Mouse (Mus musculus) layer of hippocampus, adult 2 months (tissue): ENCODE data around the gene Bptf. TPM values are rescaled to one million over a fixed set of nuclear protein-coding genes. Genes with fewer than 3 reads are reported as not detected.
"Not testable (repeated sequence)": the region's sequence is repeated elsewhere in the genome, so short reads cannot be mapped to it uniquely, and the experiment has no call there.

Experiments used
- DNase-seq, 2 experiments: peaks; one replicate each; pipeline ENCODE4 v3.0.0; 2022; ENCODE audit warnings: low spot score in 2 of 2
- H3K27ac ChIP-seq: fragments of 200-600 bp; 2 replicates; pipeline ENCODE4 v1.8.1; 2022
- H3K4me3 ChIP-seq: fragments of 200-600 bp; 2 replicates; pipeline ENCODE4 v1.8.1; 2022; ENCODE audit warnings: mild to moderate bottlenecking
- CTCF ChIP-seq: fragments of 200-600 bp; conservative IDR thresholded peaks from 2 replicates; pipeline ENCODE4 v1.8.1; 2022; ENCODE audit warnings: antibody characterized with exemption, mild to moderate bottlenecking, moderate library complexity
- total RNA-seq, 2 experiments: library from RNA; stranded (reverse); gene quantifications; 2 replicates each; pipeline ENCODE4 v1.2.3; 2021

Gene Bptf
- total RNA-seq, 2 experiments from 2014 or later, result 69.3 to 76.2 TPM

GRCm38 (mm10) chr11:106999151-106999948, 132.6 kb downstream of the Bptf start, which contains the start of gene Kpna2:
TSS of gene Kpna2 (minus strand) at chr11:106999541.
- H3K4me3 ChIP-seq, result peak within 1 kb of the TSS; percentile 90
- H3K27ac ChIP-seq, result peak within 1 kb of the TSS; percentile 96
- TF ChIP-seq CTCF, result no peak
- peak; percentile 89 to 90 for DNase-seq

DNA sequence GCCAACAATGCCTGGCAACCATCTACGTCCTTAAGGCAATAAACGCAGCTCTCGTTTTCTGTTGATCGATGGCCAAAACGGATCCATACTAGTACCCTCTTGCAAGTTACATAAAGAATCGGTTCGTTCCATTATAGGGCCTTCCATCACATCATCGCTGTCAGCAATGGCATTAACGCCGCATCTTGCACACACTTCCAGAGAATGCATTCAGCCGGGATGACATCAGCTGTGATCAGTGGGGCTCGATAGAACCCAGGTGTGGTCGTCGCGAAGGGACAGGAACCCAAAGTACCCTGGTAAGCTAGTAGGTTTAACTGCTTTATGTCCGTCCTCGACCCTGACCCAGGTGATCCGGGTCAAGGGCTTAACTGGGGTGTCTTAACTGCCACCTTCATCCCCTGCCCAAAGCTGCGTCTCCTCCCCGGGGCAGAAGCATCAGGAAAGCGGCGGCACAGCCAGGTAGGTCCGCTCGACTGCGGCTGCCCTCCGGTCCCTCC, 133.2 kb downstream of the Bptf start:
- TF ChIP-seq CTCF, result no peak
- peak overlapping the region; percentile 64 for H3K27ac ChIP-seq
- H3K4me3 ChIP-seq, result peak overlapping the region; percentile 90
- no peak for DNase-seq

GRCm38 (mm10) chr11:106997976-106998375, 134.0 kb downstream of the Bptf start:
- DNase-seq, result no peak
- TF ChIP-seq CTCF, result no peak

GRCm38 (mm10) chr11:106996492-106996891, 135.4 kb downstream of the Bptf start:
- H3K27ac ChIP-seq, H3K4me3 ChIP-seq, DNase-seq: not testable (repeated sequence)

More at GRCm38 (mm10) chr11:106997976-106998375, 134.0 kb downstream of the Bptf start:
- Histone ChIP-seq H3K4me3 (peak overlapping the region; percentile 90), H3K27ac (no peak overlapping the region)

GRCm38 (mm10) chr11:106994246-106995085, 137.5 kb downstream of the Bptf start:
- TF ChIP-seq CTCF, result no peak
- H3K4me3 ChIP-seq, result no peak overlapping the region
- no peak for DNase-seq
- H3K27ac ChIP-seq, result no peak overlapping the region

DNA sequence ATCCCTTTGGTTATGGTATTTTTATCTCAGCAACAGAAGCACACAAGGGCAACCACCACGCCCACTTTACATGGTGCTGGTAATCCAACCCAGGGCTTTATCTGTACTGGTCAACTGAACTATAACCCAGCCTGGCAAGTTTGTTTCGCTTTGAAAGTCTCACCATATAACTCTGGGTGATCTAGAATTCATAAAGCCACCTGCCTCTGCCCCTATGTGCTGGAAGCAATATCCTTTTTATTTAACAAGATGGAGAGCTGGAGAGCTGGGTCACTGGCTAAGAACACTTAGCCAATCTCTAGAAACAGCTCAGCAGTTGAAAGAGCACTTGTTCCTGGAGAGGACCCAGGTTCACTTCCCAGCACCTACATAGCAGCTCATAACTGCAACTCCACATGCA, 144.5 kb downstream of the Bptf start:
- no peak for TF ChIP-seq CTCF
- H3K4me3 ChIP-seq, result no peak overlapping the region
- no peak for DNase-seq
- no peak overlapping the region for H3K27ac ChIP-seq

- not testable (repeated sequence) for DNase-seq, H3K4me3 ChIP-seq, H3K27ac ChIP-seq
Measured at GRCm38 (mm10) chr11:106985979-106986604, 145.8 kb downstream of the Bptf start.

Other genes starting within 250 kb of the Bptf start
- 10 to 100 TPM; 29.6 to 31.1 TPM for gene Smurf2, start 211.4 kb downstream of the Bptf start, total RNA-seq
- 10 to 100 TPM; 17.7 to 19.1 TPM for gene Kpna2, start 132.6 kb downstream of the Bptf start, total RNA-seq
- 1 to 10 TPM; 3.1 to 3.5 TPM for gene 1810010H24Rik, start 106.4 kb downstream of the Bptf start, total RNA-seq
- 10 to 100 TPM; 25.9 to 26.4 TPM for gene Nol11, start 57.3 kb upstream of the Bptf start, total RNA-seq